Mouse (Mus musculus): ENCODE results near the gene Hic1. TPM values are rescaled to one million over a fixed set of nuclear protein-coding genes. Genes with fewer than 3 reads are reported as not detected.
"Not testable (repeated sequence)": the region's sequence is repeated elsewhere in the genome, so short reads cannot be mapped to it uniquely, and the experiment has no call there.

Hic1 gene
- polyA plus RNA-seq, 1 experiment = 3.8 TPM

GRCm38 (mm10) chr11:75183917-75184570, 14.7 kb upstream of the Hic1 start:
- H3K4me1 ChIP-seq (ENCODE audit: control insufficient read depth, insufficient read depth, low read length) = peaks cover 2% of the 10 kb centered on the region
- H3K4me3 ChIP-seq (ENCODE audit: insufficient read depth, low read length) = no peak overlapping the region
- H3K27ac ChIP-seq (ENCODE audit: insufficient read depth, low read length) = peak overlapping the region; percentile 83
- TF ChIP-seq CTCF (IDR thresholded peaks at IDR 0.05; ENCODE audit: extremely low read depth, insufficient read depth, low read length) (no peak), POLR2A (IDR thresholded peaks at IDR 0.05; ENCODE audit: extremely low read depth, insufficient read depth, low read length) (0 out of 2 replicates have a peak, but pooled peaks have one; percentile 4)

- Histone ChIP-seq H3K4me3 (ENCODE audit: insufficient read depth, low read length) (peak within 1 kb of the TSS; percentile 49), H3K27ac (ENCODE audit: insufficient read depth, low read length) (peak within 1 kb of the TSS; percentile 26), H3K4me1 (ENCODE audit: control insufficient read depth, insufficient read depth, low read length) (no peaks in the 10 kb centered on the region; the same call in 1 of the 2 replicates)
- peak; percentile 73 for TF ChIP-seq POLR2A (IDR thresholded peaks at IDR 0.05; ENCODE audit: extremely low read depth, insufficient read depth, low read length)
- peak; percentile 85 for TF ChIP-seq CTCF (IDR thresholded peaks at IDR 0.05; ENCODE audit: extremely low read depth, insufficient read depth, low read length)
Measured at GRCm38 (mm10) chr11:75178672-75179208, 9.4 kb upstream of the Hic1 start, which contains the start of gene Ovca2. Gene Ovca2 (minus strand): TSS chr11:75178835.

- TF ChIP-seq CTCF (IDR thresholded peaks at IDR 0.05; ENCODE audit: extremely low read depth, insufficient read depth, low read length) (no peak), POLR2A (IDR thresholded peaks at IDR 0.05; ENCODE audit: extremely low read depth, insufficient read depth, low read length) (no peak)
- H3K27ac ChIP-seq (ENCODE audit: insufficient read depth, low read length) = no peak overlapping the region
Measured at GRCm38 (mm10) chr11:75178011-75178410, 8.7 kb upstream of the Hic1 start.

GRCm38 (mm10) chr11:75174574-75174973, 5.3 kb upstream of the Hic1 start:
- peak overlapping the region; percentile 47; the same call in 1 of the 2 replicates for H3K4me3 ChIP-seq (ENCODE audit: insufficient read depth, low read length)
- H3K4me1 ChIP-seq (ENCODE audit: control insufficient read depth, insufficient read depth, low read length); H3K27ac ChIP-seq (ENCODE audit: insufficient read depth, low read length): not testable (repeated sequence)

More at GRCm38 (mm10) chr11:75178011-75178410, 8.7 kb upstream of the Hic1 start:
- Histone ChIP-seq H3K4me1 (ENCODE audit: control insufficient read depth, insufficient read depth, low read length) (no peaks in the 10 kb centered on the region; the same call in 1 of the 2 replicates), H3K4me3 (ENCODE audit: insufficient read depth, low read length) (peak overlapping the region; percentile 49)

- TF ChIP-seq CTCF (IDR thresholded peaks at IDR 0.05; ENCODE audit: extremely low read depth, insufficient read depth, low read length) (no peak), POLR2A (IDR thresholded peaks at IDR 0.05; ENCODE audit: extremely low read depth, insufficient read depth, low read length) (peak; percentile 74)
- peak overlapping the region; percentile 47 for H3K4me3 ChIP-seq (ENCODE audit: insufficient read depth, low read length)
- H3K27ac ChIP-seq (ENCODE audit: insufficient read depth, low read length) = peak overlapping the region; percentile 54
- H3K4me1 ChIP-seq (ENCODE audit: control insufficient read depth, insufficient read depth, low read length) = no peaks in the 10 kb centered on the region; the same call in 1 of the 2 replicates
Measured at GRCm38 (mm10) chr11:75173799-75174165, 4.5 kb upstream of the Hic1 start.

- Histone ChIP-seq H3K4me1 (ENCODE audit: control insufficient read depth, insufficient read depth, low read length) (no peaks in the 10 kb centered on the region; the same call in 1 of the 2 replicates), H3K4me3 (ENCODE audit: insufficient read depth, low read length) (peak overlapping the region; percentile 47), H3K27ac (ENCODE audit: insufficient read depth, low read length) (peak overlapping the region; percentile 79)
- no peak for TF ChIP-seq POLR2A (IDR thresholded peaks at IDR 0.05; ENCODE audit: extremely low read depth, insufficient read depth, low read length)
- no peak for TF ChIP-seq CTCF (IDR thresholded peaks at IDR 0.05; ENCODE audit: extremely low read depth, insufficient read depth, low read length)
Measured at GRCm38 (mm10) chr11:75173095-75173798, 3.9 kb upstream of the Hic1 start.

GRCm38 (mm10) chr11:75172151-75173094, 3.1 kb upstream of the Hic1 start:
- Histone ChIP-seq H3K4me3 (ENCODE audit: insufficient read depth, low read length) (peak overlapping the region; percentile 47), H3K4me1 (ENCODE audit: control insufficient read depth, insufficient read depth, low read length) (no peaks in the 10 kb centered on the region; the same call in 1 of the 2 replicates), H3K27ac (ENCODE audit: insufficient read depth, low read length) (peak overlapping the region; percentile 79)
- TF ChIP-seq POLR2A (IDR thresholded peaks at IDR 0.05; ENCODE audit: extremely low read depth, insufficient read depth, low read length) = peak; percentile 52; the same call in 1 of the 2 replicates
- TF ChIP-seq CTCF (IDR thresholded peaks at IDR 0.05; ENCODE audit: extremely low read depth, insufficient read depth, low read length) = no peak

- H3K27ac ChIP-seq (ENCODE audit: insufficient read depth, low read length) = no peak overlapping the region
- TF ChIP-seq POLR2A (IDR thresholded peaks at IDR 0.05; ENCODE audit: extremely low read depth, insufficient read depth, low read length) = no peak
- no peak for TF ChIP-seq CTCF (IDR thresholded peaks at IDR 0.05; ENCODE audit: extremely low read depth, insufficient read depth, low read length)
- no peak overlapping the region for H3K4me3 ChIP-seq (ENCODE audit: insufficient read depth, low read length)
- no peaks in the 10 kb centered on the region; the same call in 1 of the 2 replicates for H3K4me1 ChIP-seq (ENCODE audit: control insufficient read depth, insufficient read depth, low read length)
Measured at GRCm38 (mm10) chr11:75171186-75171865, 2.0 kb upstream of the Hic1 start.
